19 mouse cellular contexts compared by ENCODE assay signal in the genomic region with DNA sequence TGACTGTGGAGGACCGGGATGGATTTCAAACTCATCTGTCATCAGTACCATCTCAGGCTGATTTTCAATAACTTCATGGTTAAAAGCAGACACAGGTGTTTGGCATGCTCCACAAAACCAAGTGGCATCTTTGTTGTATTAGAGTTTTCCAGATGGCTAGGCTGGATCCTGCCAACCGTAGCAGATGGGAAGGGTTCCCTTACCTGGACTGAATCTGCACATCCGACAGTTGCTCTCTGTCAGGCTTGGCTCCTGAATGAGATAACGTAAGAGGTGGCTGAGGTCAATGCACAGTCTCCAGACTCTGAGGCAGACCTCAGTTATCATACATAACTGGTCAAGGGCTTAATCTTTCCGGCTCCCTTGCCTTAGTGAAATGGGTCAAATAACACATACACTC.
DNase-seq lines count a peak whose midpoint lies in the region; ATAC-seq and TF ChIP-seq lines count a peak whose summit lies in the region.
"Had no signal": no experiment of that assay in that cellular context is flagged by ENCODE, and none has a peak within 500 bp of the region (broad histone marks: within the 10 kb centered on the region; RNA-seq: fewer than 3 reads in every experiment).

No protein-coding gene starts in this region.

- H3K36me3 ChIP-seq in forebrain, embryonic 14.5 days (ENCODE audit: control insufficient read depth, insufficient read depth, low read length), result no peaks in the 10 kb centered on the region
- no peaks in the 10 kb centered on the region for H3K36me3 ChIP-seq in forebrain, embryonic 10.5 days (replicated peaks)
- H3K36me3 ChIP-seq: embryonic facial prominence, embryonic 12.5 days; forebrain, embryonic 12.5 days; midbrain, embryonic 15.5 days had no signal

- H3K9me3 ChIP-seq in forebrain, embryonic 14.5 days (replicated peaks; ENCODE audit: control insufficient read depth, low read length), result no peaks in the 10 kb centered on the region
- H3K9me3 ChIP-seq in forebrain, embryonic 10.5 days, result no peaks in the 10 kb centered on the region
- H3K9me3 ChIP-seq: embryonic facial prominence, embryonic 12.5 days; forebrain, embryonic 12.5 days; midbrain, embryonic 15.5 days had no signal

- 73% methylated on average over 5 of the region's 5 CpGs for WGBS in forebrain, embryonic 14.5 days
- 88% methylated on average over 5 of the region's 5 CpGs for WGBS in forebrain, embryonic 10.5 days

- no peak overlapping the region for H3K4me2 ChIP-seq in forebrain, embryonic 14.5 days (ENCODE audit: low read length)
- H3K4me2 ChIP-seq: embryonic facial prominence, embryonic 12.5 days; forebrain, embryonic 12.5 days; midbrain, embryonic 15.5 days had no signal

- H3K27ac ChIP-seq in forebrain, embryonic 14.5 days (ENCODE audit: low read depth, low read length), result no peak overlapping the region
- no peak overlapping the region for H3K27ac ChIP-seq in forebrain, embryonic 10.5 days
- no peak overlapping the region for H3K27ac ChIP-seq in layer of hippocampus, adult 2 months
- H3K27ac ChIP-seq: embryonic facial prominence, embryonic 12.5 days; forebrain, embryonic 12.5 days; kidney, postnatal 0 days; macrophage; midbrain, embryonic 15.5 days had no signal

- TF ChIP-seq CTCF in layer of hippocampus, adult 2 months (conservative IDR thresholded peaks at IDR 0.05), result no peak

- no peak for ATAC-seq in forebrain, embryonic 14.5 days
- ATAC-seq: midbrain, embryonic 15.5 days had no signal

- H3K27me3 ChIP-seq in forebrain, embryonic 14.5 days (replicated peaks; ENCODE audit: control insufficient read depth, insufficient read depth, low read length), result no peaks in the 10 kb centered on the region
- H3K27me3 ChIP-seq in forebrain, embryonic 10.5 days (ENCODE audit: poor library complexity, severe bottlenecking), result no peaks in the 10 kb centered on the region
- H3K27me3 ChIP-seq: embryonic facial prominence, embryonic 12.5 days; forebrain, embryonic 12.5 days; midbrain, embryonic 15.5 days had no signal

- peak; percentile 49 for DNase-seq in forebrain, embryonic 14.5 days (ENCODE audit: low spot score)
- DNase-seq in forebrain, embryonic 10.5 days (ENCODE audit: extremely low spot score, low spot score), result no peak
- peak; percentile 6 for DNase-seq in layer of hippocampus, adult 11-12 months (ENCODE audit: low spot score)
- DNase-seq in layer of hippocampus, adult 2 months (ENCODE audit: low spot score in 2 of 2), result no peak
- peak; percentile 45 for DNase-seq in brain, adult 2 months (ENCODE audit: low read depth, low spot score)
- peak; percentile 64 to 77 for DNase-seq in cerebellum, postnatal 14 days
- no peak for DNase-seq in embryo, embryonic 10.5 days (ENCODE audit: low spot score)
- DNase-seq: adrenal gland, adult 8-10 months; B cell, adult 2 months; gastrocnemius, postnatal 36 days; kidney, adult 2 months; right cerebral cortex, adult 18-20 months; right cerebral cortex, postnatal 4 days; thymus, postnatal 14 days had no signal

- H3K4me1 ChIP-seq in forebrain, embryonic 14.5 days (ENCODE audit: control insufficient read depth, insufficient read depth, low read length), result peaks cover 11% of the 10 kb centered on the region
- peaks cover 15% of the 10 kb centered on the region for H3K4me1 ChIP-seq in forebrain, embryonic 10.5 days

- no peak overlapping the region for H3K9ac ChIP-seq in forebrain, embryonic 14.5 days (ENCODE audit: low read length)
- H3K9ac ChIP-seq: embryonic facial prominence, embryonic 12.5 days; forebrain, embryonic 12.5 days; midbrain, embryonic 15.5 days had no signal

- H3K4me3 ChIP-seq in forebrain, embryonic 14.5 days (ENCODE audit: low read depth, low read length), result no peak overlapping the region
- no peak overlapping the region for H3K4me3 ChIP-seq in forebrain, embryonic 10.5 days
- H3K4me3 ChIP-seq in layer of hippocampus, adult 2 months, result no peak overlapping the region
- H3K4me3 ChIP-seq: embryonic facial prominence, embryonic 12.5 days; forebrain, embryonic 12.5 days; midbrain, embryonic 15.5 days had no signal

Comparison
In these comparisons a context has a peak if more than half of its experiments do, and no peak if none do; other contexts are left out.
1. DNase-seq: peak in forebrain, embryonic 14.5 days (single experiment), layer of hippocampus, adult 11-12 months (single experiment), brain, adult 2 months (single experiment) and cerebellum, postnatal 14 days (2 of 2); none in forebrain, embryonic 10.5 days (single experiment), layer of hippocampus, adult 2 months (0 of 2) and embryo, embryonic 10.5 days (single experiment).